In genomic region chr1:57989052-57989600, GRCm38 (mm10) we compare ENCODE assay signal across 11 mouse cellular contexts. TPM values are rescaled to one million over a fixed set of nuclear protein-coding genes. Genes with fewer than 3 reads are reported as not detected.
DNase-seq lines count a peak whose midpoint lies in the region; ATAC-seq and TF ChIP-seq lines count a peak whose summit lies in the region.
"Had no signal": no experiment of that assay in that cellular context is flagged by ENCODE, and none has a peak within 500 bp of the region (broad histone marks: within the 10 kb centered on the region; RNA-seq: fewer than 3 reads in every experiment).

No protein-coding gene starts in this region.

- H3K27me3 ChIP-seq in heart, embryonic 12.5 days (replicated peaks) = no peaks in the 10 kb centered on the region
- H3K27me3 ChIP-seq in C2C12 (ENCODE audit: control insufficient read depth, insufficient read depth, insufficient read length) = no peaks in the 10 kb centered on the region
- H3K27me3 ChIP-seq: limb, embryonic 12.5 days had no signal

- H3K36me3 ChIP-seq in heart, embryonic 12.5 days = no peaks in the 10 kb centered on the region
- no peaks in the 10 kb centered on the region for H3K36me3 ChIP-seq in C2C12 (ENCODE audit: control insufficient read depth, insufficient read depth)
- H3K36me3 ChIP-seq: limb, embryonic 12.5 days had no signal

- H3K9ac ChIP-seq in heart, embryonic 12.5 days = no peak overlapping the region
- H3K9ac ChIP-seq: limb, embryonic 12.5 days had no signal

- intact Hi-C loops in heart, postnatal 14 days (cut with DNase I) = no loop called here
- intact Hi-C loops in left cerebral cortex, postnatal 4 days (cut with DNase I) = no loop called here

- no peak overlapping the region for H3K4me2 ChIP-seq in heart, embryonic 12.5 days
- H3K4me2 ChIP-seq: limb, embryonic 12.5 days had no signal

- no peaks in the 10 kb centered on the region for H3K79me3 ChIP-seq in C2C12 (ENCODE audit: low read depth)

- no peaks in the 10 kb centered on the region for H3K9me3 ChIP-seq in heart, embryonic 12.5 days (replicated peaks)
- H3K9me3 ChIP-seq: limb, embryonic 12.5 days had no signal

- no peak overlapping the region for H3K4me3 ChIP-seq in heart, embryonic 12.5 days
- no peak overlapping the region for H3K4me3 ChIP-seq in C2C12 (ENCODE audit: insufficient read depth, poor library complexity, severe bottlenecking)
- H3K4me3 ChIP-seq: limb, embryonic 12.5 days had no signal

- H3K4me1 ChIP-seq in heart, embryonic 12.5 days (replicated peaks) = 0 out of 2 replicates have a peak, but pooled peaks cover 5% of the 10 kb centered on the region
- H3K4me1 ChIP-seq: limb, embryonic 12.5 days had no signal

- TF ChIP-seq CTCF in C2C12 (IDR thresholded peaks at IDR 0.05; ENCODE audit: control insufficient read depth, insufficient read depth, insufficient read length) = no peak

- no peak for ATAC-seq in heart, embryonic 12.5 days (ENCODE audit: insufficient number of reproducible peaks, low FRiP score)

- no peak overlapping the region for H3K27ac ChIP-seq in heart, embryonic 12.5 days (ENCODE audit: poor library complexity, severe bottlenecking)
- H3K27ac ChIP-seq: limb, embryonic 12.5 days had no signal

- no peaks in the 10 kb centered on the region for H3K79me2 ChIP-seq in C2C12 (ENCODE audit: control insufficient read depth, insufficient read depth)

- DNase-seq in heart, adult 11 months = peak; percentile 92
- peak; percentile 32 for DNase-seq in gastrocnemius, adult 18-20 months (ENCODE audit: low spot score)
- DNase-seq in heart, postnatal 14 days = peak; percentile 3 to 21
- no peak for DNase-seq in spleen, adult 18-20 months
- no peak for DNase-seq in left cerebral cortex, postnatal 4 days
- no peak for DNase-seq in layer of hippocampus, postnatal 36 days
- DNase-seq: right cerebral cortex, postnatal 4 days had no signal

- H3ac ChIP-seq in C2C12 (ENCODE audit: control insufficient read depth, insufficient read length, low read depth) = peak overlapping the region; percentile 18

- 43% methylated on average over 6 of the region's 6 CpGs for WGBS in heart, embryonic 12.5 days

TF ChIP-seq in C2C12, 6 proteins besides CTCF, POLR2A, EP300 and RAD21:
- TF ChIP-seq MYOD1 (IDR thresholded peaks at IDR 0.05; ENCODE audit: control insufficient read depth, insufficient read length, low read depth) = no peak
- peak; percentile 90 for TF ChIP-seq CEBPB (IDR thresholded peaks at IDR 0.05; ENCODE audit: low read depth)
- TF ChIP-seq MYOG (IDR thresholded peaks at IDR 0.05; ENCODE audit: control insufficient read depth, extremely low read depth, insufficient read length) = no peak
- TF ChIP-seq FOSL1 (IDR thresholded peaks at IDR 0.05; ENCODE audit: insufficient read depth, low read length, poor library complexity, severe bottlenecking) = no peak
- no peak for TF ChIP-seq USF1 (IDR thresholded peaks at IDR 0.05; ENCODE audit: low read depth)
- TF ChIP-seq MAX (IDR thresholded peaks at IDR 0.05) = peak; percentile 52
TF ChIP-seq in C2C12: peak in this region for 2.

RNA-seq across cellular contexts. Expression of gene Sgo2a, which starts 6.6 kb away (rescaled TPM):
- polyA plus RNA-seq in heart, embryonic 12.5 days (2016; fragmentation: Nextera tagmentation; extraction: Ambion mirVana) = 20.9 and 21.5 TPM in 2 replicates
- polyA plus RNA-seq in C2C12 (2012; fragmentation: generic; extraction: Trizol) = 4.3 TPM
- total RNA-seq in gastrocnemius, adult 18-20 months (2021) = under 1 TPM; 0.27 to 0.31 TPM
- 1 to 10 TPM; 3.5 to 4.5 TPM for total RNA-seq in heart, postnatal 14 days (2021)
- total RNA-seq in left cerebral cortex, postnatal 4 days (2021) = 1 to 10 TPM; 2.1 to 2.9 TPM
- under 1 TPM; 0.50 to 0.58 TPM for total RNA-seq in layer of hippocampus, postnatal 36 days (2021)

RNA-seq across cellular contexts. Expression of gene Kctd18, which starts 29.6 kb away (rescaled TPM):
- polyA plus RNA-seq in heart, embryonic 12.5 days (2016; fragmentation: Nextera tagmentation; extraction: Ambion mirVana) = 11.2 and 11.3 TPM in 2 replicates
- 3.9 TPM for polyA plus RNA-seq in C2C12 (2012; fragmentation: generic; extraction: Trizol)
- 1 to 10 TPM; 4.7 to 5.6 TPM for total RNA-seq in gastrocnemius, adult 18-20 months (2021)
- 1 to 10 TPM; 6.4 to 7.2 TPM for total RNA-seq in heart, postnatal 14 days (2021)
- 10 to 100 TPM; 29.2 to 30.5 TPM for total RNA-seq in left cerebral cortex, postnatal 4 days (2021)
- 10 to 100 TPM; 16.4 to 22.2 TPM for total RNA-seq in layer of hippocampus, postnatal 36 days (2021)

RNA-seq across cellular contexts. Expression of gene Aox1, which starts 40.6 kb away (rescaled TPM):
- polyA plus RNA-seq in heart, embryonic 12.5 days (2016; fragmentation: Nextera tagmentation; extraction: Ambion mirVana) = 0.23 and 0.36 TPM in 2 replicates
- 2.2 TPM for polyA plus RNA-seq in C2C12 (2012; fragmentation: generic; extraction: Trizol)
- total RNA-seq in gastrocnemius, adult 18-20 months (2021) = 10 to 100 TPM in 1 of 2 experiments, 1 to 10 TPM in 1; 7.9 to 10.8 TPM
- 1 to 10 TPM; 3.9 to 6.5 TPM for total RNA-seq in heart, postnatal 14 days (2021)
- 1 to 10 TPM in 1 of 2 experiments, under 1 TPM in 1; 0.68 to 1.1 TPM for total RNA-seq in left cerebral cortex, postnatal 4 days (2021)
- total RNA-seq in layer of hippocampus, postnatal 36 days (2021) = 1 to 10 TPM; 3.0 to 4.2 TPM
- polyA plus RNA-seq: embryonic facial prominence, embryonic 11.5 days had no signal

Comparison
In these comparisons a context has a peak if more than half of its experiments do, and no peak if none do; other contexts are left out.
1. DNase-seq: peak in heart, adult 11 months (single experiment), gastrocnemius, adult 18-20 months (single experiment) and heart, postnatal 14 days (2 of 2); none in spleen, adult 18-20 months (0 of 2), left cerebral cortex, postnatal 4 days (single experiment) and layer of hippocampus, postnatal 36 days (0 of 2).